13 mouse cellular contexts compared by ENCODE assay signal in genomic region chr11:95503581-95504180, GRCm38 (mm10). TPM values are rescaled to one million over a fixed set of nuclear protein-coding genes. Genes with fewer than 3 reads are reported as not detected.
DNase-seq lines count a peak whose midpoint lies in the region; ATAC-seq and TF ChIP-seq lines count a peak whose summit lies in the region.
"Had no signal": no experiment of that assay in that cellular context is flagged by ENCODE, and none has a peak within 500 bp of the region (broad histone marks: within the 10 kb centered on the region; RNA-seq: fewer than 3 reads in every experiment).

No protein-coding gene starts in this region.

- no peak overlapping the region for H3K9ac ChIP-seq in stomach, postnatal 0 days (ENCODE audit: low read length)
- H3K9ac ChIP-seq: embryonic facial prominence, embryonic 15.5 days; liver, embryonic 15.5 days had no signal

- H3K9me3 ChIP-seq in stomach, postnatal 0 days (ENCODE audit: control insufficient read depth, low read length) = no peaks in the 10 kb centered on the region
- H3K9me3 ChIP-seq: embryonic facial prominence, embryonic 15.5 days; liver, embryonic 15.5 days had no signal

- peak overlapping the region; percentile 9; the same call in 1 of the 2 replicates for H3K27ac ChIP-seq in stomach, postnatal 0 days (replicated peaks)
- H3K27ac ChIP-seq: embryonic facial prominence, embryonic 15.5 days; liver, embryonic 15.5 days had no signal

- WGBS in stomach, postnatal 0 days = 40% methylated on average over 10 of the region's 10 CpGs

- peak; percentile 79 to 80 for DNase-seq in cerebellum, postnatal 10 days
- DNase-seq in cerebellum, postnatal 4 days (ENCODE audit: low spot score in 2 of 2) = no peak
- DNase-seq in retina, postnatal 1 day = peak; percentile 56
- DNase-seq in retina, embryonic 14.5 days (ENCODE audit: low spot score) = no peak
- DNase-seq in heart, postnatal 14 days = peak; percentile 20 to 40
- no peak for DNase-seq in stomach, postnatal 0 days (ENCODE audit: low spot score)
- DNase-seq in thymus, postnatal 36 days = no peak
- DNase-seq: B cell, adult 2 months; right cerebral cortex, postnatal 14 days had no signal

- TF ChIP-seq EP300 in stomach, postnatal 0 days (optimal IDR thresholded peaks at IDR 0.05) = no peak

- peak; percentile 35; the same call in 1 of the 2 replicates for ATAC-seq in stomach, postnatal 0 days (ENCODE audit: low FRiP score, low TSS enrichment)
- ATAC-seq in erythroblast, adult 5-6 weeks (replicated peaks; ENCODE audit: low FRiP score, poor library complexity, severe bottlenecking) = no peak
- ATAC-seq: intestine, embryonic 16.5 days had no signal

- no peak for TF ChIP-seq CTCF in stomach, postnatal 0 days (IDR thresholded peaks at IDR 0.05; ENCODE audit: low read depth)

- no peak overlapping the region for H3K4me2 ChIP-seq in stomach, postnatal 0 days (replicated peaks; ENCODE audit: low read depth)
- H3K4me2 ChIP-seq: embryonic facial prominence, embryonic 15.5 days; liver, embryonic 15.5 days had no signal

- H3K36me3 ChIP-seq in stomach, postnatal 0 days (ENCODE audit: control insufficient read depth, insufficient read depth, low read length) = no peaks in the 10 kb centered on the region
- H3K36me3 ChIP-seq: embryonic facial prominence, embryonic 15.5 days; liver, embryonic 15.5 days had no signal

- H3K4me3 ChIP-seq in stomach, postnatal 0 days (ENCODE audit: low read depth, low read length) = no peak overlapping the region
- H3K4me3 ChIP-seq: embryonic facial prominence, embryonic 15.5 days; liver, embryonic 15.5 days had no signal

- no peaks in the 10 kb centered on the region for H3K27me3 ChIP-seq in stomach, postnatal 0 days (ENCODE audit: control insufficient read depth, insufficient read depth, low read length)
- H3K27me3 ChIP-seq: embryonic facial prominence, embryonic 15.5 days had no signal

- intact Hi-C loops in heart, postnatal 14 days (cut with DNase I) = no loop called here

- H3K4me1 ChIP-seq in stomach, postnatal 0 days (replicated peaks; ENCODE audit: control insufficient read depth, insufficient read depth) = no peaks in the 10 kb centered on the region
- H3K4me1 ChIP-seq: liver, embryonic 15.5 days had no signal

RNA-seq across cellular contexts. Expression of gene Nxph3, which starts 10.7 kb away (rescaled TPM):
- total RNA-seq in heart, postnatal 14 days (2021) = under 1 TPM; 0.37 to 0.93 TPM
- 0.44 and 0.76 TPM in 2 replicates for polyA plus RNA-seq in stomach, postnatal 0 days (2015; fragmentation: Nextera tagmentation; extraction: Ambion mirVana)
- not detected in 2 replicates for total RNA-seq in erythroblast, adult 5-6 weeks (2015; ENCODE audit: low replicate concordance)
- total RNA-seq in erythroblast, adult 5-6 weeks (2017; ENCODE audit: low replicate concordance) = not detected in 2 replicates

Comparison
In these comparisons a context has a peak if more than half of its experiments do, and no peak if none do; other contexts are left out.
1. DNase-seq: peak in cerebellum, postnatal 10 days (2 of 2), retina, postnatal 1 day (single experiment) and heart, postnatal 14 days (2 of 2); none in cerebellum, postnatal 4 days (0 of 2), retina, embryonic 14.5 days (single experiment), stomach, postnatal 0 days (single experiment) and thymus, postnatal 36 days (0 of 2).